Mouse (Mus musculus) liver, adult 2 months (tissue): ENCODE data around the gene Zfp36. TPM values are rescaled to one million over a fixed set of nuclear protein-coding genes. Genes with fewer than 3 reads are reported as not detected.

ENCODE experiments used
- DNase-seq: peaks from one replicate; pipeline ENCODE4 v3.0.0-alpha.2; 2011; ENCODE audit warnings: low read depth, low spot score; ENCODE audit errors: extremely low read depth
- H3K27ac ChIP-seq: fragments of 200-500 bp; replicated peaks from 2 replicates; pipeline ENCODE4 v1.5.1; 2012; ENCODE audit warnings: low read depth, mild to moderate bottlenecking, control low read depth, inconsistent platforms, low read length; ENCODE audit not compliant: insufficient read depth
- H3K27me3 ChIP-seq: fragments of 200-500 bp; 2 replicates; pipeline ENCODE4 v1.6.1; 2012; ENCODE audit warnings: mild to moderate bottlenecking, moderate library complexity, low read length, inconsistent platforms; ENCODE audit not compliant: control insufficient read depth, insufficient read depth
- H3K36me3 ChIP-seq: fragments of 200-500 bp; 2 replicates; pipeline ENCODE4 v1.6.1; 2012; ENCODE audit warnings: low read length, inconsistent platforms; ENCODE audit not compliant: control insufficient read depth, insufficient read depth
- H3K4me1 ChIP-seq: fragments of 200-500 bp; 2 replicates; pipeline ENCODE4 v1.6.1; 2011; ENCODE audit warnings: low read length; ENCODE audit not compliant: control insufficient read depth, insufficient read depth
- H3K4me3 ChIP-seq: fragments of 200-500 bp; 2 replicates; pipeline ENCODE4 v1.5.1; 2011; ENCODE audit warnings: low read depth, mild to moderate bottlenecking, control low read depth, low read length, moderate library complexity; ENCODE audit not compliant: insufficient read depth
- H3K79me2 ChIP-seq: fragments of 200-500 bp; 2 replicates; pipeline ENCODE4 v1.6.1; 2012; ENCODE audit warnings: inconsistent platforms, mild to moderate bottlenecking, low read length, moderate library complexity; ENCODE audit not compliant: control insufficient read depth, insufficient read depth
- H3K9ac ChIP-seq: fragments of 200-500 bp; 2 replicates; pipeline ENCODE4 v1.6.1; 2012; ENCODE audit warnings: low read depth, mild to moderate bottlenecking, control low read depth, inconsistent platforms, low read length
- CTCF ChIP-seq: fragments of 200-500 bp; IDR thresholded peaks from 2 replicates; pipeline ENCODE4 v1.5.1; 2011; ENCODE audit warnings: low read depth, low read length, control low read depth
- POLR2A ChIP-seq: fragments of 200-500 bp; IDR thresholded peaks from 2 replicates; pipeline ENCODE4 v1.6.1; 2011; ENCODE audit warnings: low read length, control low read depth; ENCODE audit not compliant: insufficient read depth; ENCODE audit errors: extremely low read depth
- WGBS: fragments of 180-500 bp; shearing (Covaris S2); methylation state at CpG from one replicate; pipeline ENCODE4 v1.1.7; 2018; 5-methylcytosine and 5-hydroxymethylcytosine counted together
- polyA plus RNA-seq: library from polyadenylated mRNA; depleted of rRNA; stranded (reverse); fragments of >200 nt; gene quantifications from 2 replicates; pipeline ENCODE4 v1.2.3, GENCODE M21; 2012
- total RNA-seq: library from RNA; depleted of rRNA; stranded (reverse); fragments of >200 nt; gene quantifications from 2 replicates; pipeline ENCODE4 v1.2.3, GENCODE M21; 2014

Zfp36 gene
- total and polyA plus RNA-seq, 2 experiments, result 16.4 to 41.1 TPM

DNA sequence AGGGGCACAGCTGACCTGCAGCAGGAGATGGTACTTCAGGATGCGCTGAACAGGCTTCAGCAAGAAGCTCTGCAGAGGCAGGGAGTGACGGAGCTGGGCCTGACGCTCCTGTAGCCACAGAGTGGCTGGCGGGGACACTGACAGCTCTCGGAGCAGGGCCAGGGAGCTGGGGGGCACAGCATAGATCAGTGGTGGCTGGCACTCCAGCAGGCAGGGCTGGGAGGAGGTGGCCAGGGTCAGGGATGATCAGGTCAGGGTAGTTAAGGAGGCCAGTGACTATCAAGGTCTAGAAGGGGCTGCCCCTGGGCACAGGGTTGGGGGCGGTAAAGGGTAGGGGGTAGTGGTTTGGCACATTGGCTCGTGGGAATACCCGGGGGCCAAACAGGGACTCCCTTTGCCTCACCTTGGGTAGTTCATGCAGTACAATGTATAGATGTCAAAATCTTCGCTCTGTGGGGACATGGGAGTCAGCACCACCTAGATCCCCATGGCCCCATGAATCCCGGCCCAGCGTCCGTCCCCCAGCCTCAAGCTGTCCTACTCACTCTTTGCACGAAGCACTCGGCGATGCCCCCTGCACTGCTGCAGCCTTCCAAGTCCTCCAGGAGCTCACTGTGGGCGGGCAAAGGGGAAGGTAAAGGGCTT is 11.7 kb downstream of the Zfp36 start:
- Histone ChIP-seq H3K79me2 (no peaks in the 10 kb centered on the region), H3K9ac (no peak overlapping the region), H3K36me3 (no peaks in the 10 kb centered on the region), H3K27me3 (no peaks in the 10 kb centered on the region), H3K4me3 (no peak overlapping the region), H3K4me1 (no peaks in the 10 kb centered on the region), H3K27ac (no peak overlapping the region)
- 96% methylated on average over 16 of the region's 16 CpGs for WGBS
- no peak for TF ChIP-seq CTCF
- no peak for TF ChIP-seq POLR2A
- no peak for DNase-seq

- Histone ChIP-seq H3K27ac (no peak overlapping the region), H3K4me3 (no peak overlapping the region), H3K79me2 (no peaks in the 10 kb centered on the region), H3K4me1 (no peaks in the 10 kb centered on the region), H3K36me3 (no peaks in the 10 kb centered on the region), H3K9ac (no peak overlapping the region), H3K27me3 (no peaks in the 10 kb centered on the region)
- WGBS, result 95% methylated on average over 16 of the region's 16 CpGs
- no peak for DNase-seq
- TF ChIP-seq CTCF, result no peak
- no peak for TF ChIP-seq POLR2A
Measured at GRCm38 (mm10) chr7:28367663-28368275, 12.3 kb downstream of the Zfp36 start.

DNA sequence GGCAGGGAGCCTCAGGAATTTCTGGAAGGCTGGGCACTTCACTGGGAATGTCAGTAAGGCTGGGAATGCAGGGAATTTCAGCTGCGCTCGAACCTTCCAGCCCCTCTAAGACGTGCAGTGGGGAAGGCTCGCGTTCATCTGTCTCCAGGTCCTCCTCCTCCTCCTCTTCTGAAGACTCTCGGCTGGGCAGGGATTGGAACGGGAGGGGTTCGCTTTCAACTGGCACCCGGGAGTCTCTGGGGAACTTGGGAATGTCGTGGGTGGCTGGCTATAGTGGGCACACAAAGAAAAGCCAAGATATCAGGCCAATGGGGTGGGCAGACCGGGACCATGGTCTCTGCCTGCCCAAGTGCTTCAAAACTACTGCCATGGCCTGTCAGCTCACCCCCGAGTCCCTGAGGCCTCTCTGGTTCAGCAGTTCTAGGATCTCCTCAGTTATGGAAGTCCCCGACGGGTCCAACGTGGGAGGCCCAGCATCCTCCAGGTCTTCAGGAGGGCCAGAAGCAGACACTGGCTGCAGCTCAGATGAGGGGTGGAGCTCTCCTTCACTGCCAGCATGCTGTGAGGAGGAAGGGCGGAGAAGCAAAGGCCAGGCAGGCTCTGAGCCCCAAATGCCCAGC is 17.5 kb downstream of the Zfp36 start:
- TF ChIP-seq CTCF (no peak), POLR2A (no peak)
- no peaks in the 10 kb centered on the region for H3K27me3 ChIP-seq
- peaks cover 2% of the 10 kb centered on the region; the same call in 1 of the 2 replicates for H3K36me3 ChIP-seq
- 89% methylated on average over 16 of the region's 16 CpGs for WGBS
- no peak overlapping the region for H3K4me3 ChIP-seq
- H3K27ac ChIP-seq, result no peak overlapping the region
- H3K79me2 ChIP-seq, result no peaks in the 10 kb centered on the region
- H3K9ac ChIP-seq, result no peak overlapping the region
- peaks cover 11% of the 10 kb centered on the region for H3K4me1 ChIP-seq
- no peak for DNase-seq

GRCm38 (mm10) chr7:28361647-28362341 is 18.3 kb downstream of the Zfp36 start:
- no peak overlapping the region for H3K27ac ChIP-seq
- peaks cover 2% of the 10 kb centered on the region; the same call in 1 of the 2 replicates for H3K36me3 ChIP-seq
- H3K27me3 ChIP-seq, result no peaks in the 10 kb centered on the region
- H3K4me1 ChIP-seq, result peaks cover 13% of the 10 kb centered on the region
- H3K9ac ChIP-seq, result no peak overlapping the region
- TF ChIP-seq POLR2A (no peak), CTCF (no peak)
- no peaks in the 10 kb centered on the region for H3K79me2 ChIP-seq
- 89% methylated on average over 20 of the region's 20 CpGs for WGBS
- DNase-seq, result no peak
- no peak overlapping the region for H3K4me3 ChIP-seq

DNA sequence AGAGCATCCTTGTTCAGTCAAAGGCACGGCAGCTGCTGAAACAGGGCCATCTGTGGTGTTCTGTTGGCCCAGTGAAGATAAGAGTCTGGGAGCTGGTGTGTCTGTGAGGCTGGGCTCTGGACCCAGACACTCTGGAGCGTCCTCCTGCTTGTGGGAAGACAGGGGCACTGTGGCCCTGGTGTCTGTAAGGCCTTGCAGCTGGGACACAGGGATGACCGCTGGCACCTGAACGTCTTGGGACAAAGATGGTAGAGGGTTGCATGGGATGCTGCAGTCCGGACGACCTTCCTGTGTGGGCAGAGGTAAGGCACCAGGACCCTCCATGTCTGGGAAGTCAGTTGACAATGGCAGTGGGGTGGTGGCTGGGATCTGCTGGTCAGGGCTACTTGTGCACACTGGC is 19.8 kb downstream of the Zfp36 start:
- TF ChIP-seq POLR2A, result no peak
- TF ChIP-seq CTCF, result no peak
- H3K4me1 ChIP-seq, result peaks cover 13% of the 10 kb centered on the region
- no peak overlapping the region for H3K27ac ChIP-seq
- no peak overlapping the region for H3K4me3 ChIP-seq
- no peaks in the 10 kb centered on the region for H3K27me3 ChIP-seq
- 88% methylated on average over 6 of the region's 6 CpGs for WGBS
- DNase-seq, result no peak
- H3K79me2 ChIP-seq, result no peaks in the 10 kb centered on the region
- H3K36me3 ChIP-seq, result peaks cover 2% of the 10 kb centered on the region; the same call in 1 of the 2 replicates
- no peak overlapping the region for H3K9ac ChIP-seq
